Mouse (Mus musculus) brown adipose tissue, adult 24 weeks (tissue): ENCODE measurements around the gene Rapgef5. TPM values are rescaled to one million over a fixed set of nuclear protein-coding genes. Genes with fewer than 3 reads are reported as not detected.

Experiments used
- H3K27ac ChIP-seq: fragments of 200-500 bp; replicated peaks from 2 replicates; pipeline ENCODE4 v1.5.1; 2012; ENCODE audit warnings: low read depth, mild to moderate bottlenecking, low read length
- H3K4me1 ChIP-seq: fragments of 200-500 bp; 2 replicates; pipeline ENCODE4 v1.6.1; 2012; ENCODE audit warnings: low read length, mixed read lengths; ENCODE audit not compliant: control insufficient read depth, insufficient read depth, insufficient read length
- H3K4me3 ChIP-seq: fragments of 200-500 bp; 2 replicates; pipeline ENCODE4 v1.5.1; 2012; ENCODE audit warnings: low read depth, mild to moderate bottlenecking, low read length, moderate library complexity; ENCODE audit not compliant: insufficient read depth
- polyA plus RNA-seq: library from polyadenylated mRNA; stranded (reverse); fragments of >200 nt; gene quantifications from 2 replicates; pipeline ENCODE4 v1.2.4, GENCODE M21; 2012; ENCODE audit not compliant: missing spikeins, insufficient read depth, insufficient read length

Gene Rapgef5
- polyA plus RNA-seq, 1 experiment: 7.1 TPM

DNA sequence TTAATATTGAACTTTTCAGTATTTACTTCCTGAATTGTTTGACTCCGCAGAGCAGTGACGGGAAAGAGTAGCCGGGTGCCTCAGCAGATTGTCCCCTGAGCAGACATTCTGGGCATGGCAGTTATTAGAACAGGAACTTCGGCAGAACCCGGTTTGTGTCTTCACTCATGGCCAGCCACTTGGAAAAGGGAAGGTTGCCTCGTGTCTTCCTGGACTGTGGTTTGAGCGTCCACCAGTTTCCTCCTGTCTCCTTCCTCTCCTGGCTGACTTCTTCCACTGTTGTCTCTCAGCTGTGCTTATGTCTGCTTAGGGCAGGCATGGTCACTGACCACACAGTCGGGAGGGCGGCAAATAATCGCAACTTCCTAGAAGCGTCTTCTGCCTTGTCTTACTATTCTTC is 44.2 kb downstream of the Rapgef5 start:
- Histone ChIP-seq H3K27ac (no peak overlapping the region; the same call in 1 of the 2 replicates), H3K4me3 (no peak overlapping the region), H3K4me1 (peaks cover 9% of the 10 kb centered on the region; the same call in 1 of the 2 replicates)

DNA sequence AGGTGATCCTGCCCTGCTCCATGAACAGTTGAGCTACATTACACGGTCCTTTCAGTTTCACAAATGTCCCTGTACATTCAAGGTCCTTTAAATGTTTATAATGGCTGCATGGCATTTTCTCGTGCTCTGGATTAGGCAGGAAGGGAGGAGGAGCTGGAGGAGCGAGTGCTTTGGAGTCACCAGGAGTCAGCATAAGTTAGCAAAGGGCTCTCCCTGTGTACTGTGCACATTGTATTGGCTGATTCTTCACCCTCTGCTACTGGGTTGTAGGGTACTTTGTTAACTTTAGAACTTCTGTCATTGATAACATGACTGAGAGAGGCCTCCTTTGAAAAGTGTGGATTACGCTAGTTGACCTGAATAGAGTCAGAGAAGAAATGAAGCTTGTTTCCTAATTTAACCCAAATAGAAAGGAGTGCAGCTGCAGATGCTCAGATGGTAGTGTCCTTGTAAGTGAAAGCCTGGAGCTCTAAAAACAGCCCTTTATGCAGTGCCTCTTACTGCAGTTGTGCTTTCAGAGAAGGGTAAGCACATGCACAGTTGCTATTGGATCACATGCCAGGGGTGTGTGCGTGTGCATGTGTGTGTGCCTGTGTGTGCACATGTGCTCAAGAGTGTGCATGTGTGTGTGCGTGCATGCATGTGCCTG is 45.3 kb downstream of the Rapgef5 start:
- peaks cover 9% of the 10 kb centered on the region; the same call in 1 of the 2 replicates for H3K4me1 ChIP-seq
- H3K27ac ChIP-seq: no peak overlapping the region
- H3K4me3 ChIP-seq: no peak overlapping the region

DNA sequence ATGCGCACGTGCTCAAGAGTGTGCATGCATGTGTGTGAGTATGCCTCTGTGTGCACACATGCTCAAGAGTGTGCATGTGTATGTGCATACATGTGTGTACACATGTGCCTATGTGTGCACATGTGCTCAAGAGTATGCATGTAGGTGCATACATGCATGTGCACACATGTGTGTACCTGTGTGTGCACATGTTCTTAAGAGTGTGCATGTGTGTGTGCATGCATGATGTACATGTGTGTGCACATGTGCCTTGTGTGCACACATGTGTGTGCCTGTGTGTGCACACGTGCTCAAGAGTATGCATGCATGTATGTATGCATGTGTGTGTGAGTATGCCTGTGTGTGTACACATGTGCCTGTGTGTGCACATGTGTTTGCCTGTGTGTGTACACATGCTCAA is 45.8 kb downstream of the Rapgef5 start:
- peaks cover 9% of the 10 kb centered on the region; the same call in 1 of the 2 replicates for H3K4me1 ChIP-seq
- no peak overlapping the region for H3K4me3 ChIP-seq
- H3K27ac ChIP-seq: no peak overlapping the region

DNA sequence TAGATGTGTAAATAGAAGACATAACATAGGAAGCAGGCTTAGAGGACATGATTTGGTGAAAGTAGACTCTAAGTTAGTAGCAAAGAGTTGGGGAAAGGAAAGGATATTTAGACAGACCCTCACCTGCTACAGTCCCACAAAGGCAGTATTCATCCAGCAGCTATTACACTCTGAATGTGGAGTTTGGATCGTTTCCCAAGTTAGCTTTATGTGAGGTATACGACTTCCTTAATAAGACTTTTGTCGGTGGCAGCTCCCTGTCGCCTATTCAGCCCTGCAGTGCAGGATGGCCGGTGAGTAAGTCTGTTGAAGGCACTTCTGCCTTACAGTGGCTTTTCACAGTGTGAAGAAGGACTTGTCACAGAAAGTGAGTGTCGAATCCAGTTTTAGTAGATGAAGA is 47.6 kb downstream of the Rapgef5 start:
- H3K4me3 ChIP-seq: no peak overlapping the region
- no peak overlapping the region for H3K27ac ChIP-seq
- peaks cover 9% of the 10 kb centered on the region; the same call in 1 of the 2 replicates for H3K4me1 ChIP-seq

- H3K4me3 ChIP-seq: no peak overlapping the region
- peaks cover 1% of the 10 kb centered on the region; the same call in 1 of the 2 replicates for H3K4me1 ChIP-seq
- H3K27ac ChIP-seq: no peak overlapping the region
These were observed 50.0 kb downstream of the Rapgef5 start for GRCm38 (mm10) chr12:117566298-117566697.

- Histone ChIP-seq H3K4me3 (no peak overlapping the region), H3K27ac (no peak overlapping the region), H3K4me1 (no peaks in the 10 kb centered on the region; the same call in 1 of the 2 replicates)
These were observed 53.4 kb downstream of the Rapgef5 start for GRCm38 (mm10) chr12:117569671-117570070.

- H3K27ac ChIP-seq: no peak overlapping the region
- no peaks in the 10 kb centered on the region for H3K4me1 ChIP-seq
- no peak overlapping the region for H3K4me3 ChIP-seq
These were observed 68.0 kb downstream of the Rapgef5 start for GRCm38 (mm10) chr12:117584256-117584655.

DNA sequence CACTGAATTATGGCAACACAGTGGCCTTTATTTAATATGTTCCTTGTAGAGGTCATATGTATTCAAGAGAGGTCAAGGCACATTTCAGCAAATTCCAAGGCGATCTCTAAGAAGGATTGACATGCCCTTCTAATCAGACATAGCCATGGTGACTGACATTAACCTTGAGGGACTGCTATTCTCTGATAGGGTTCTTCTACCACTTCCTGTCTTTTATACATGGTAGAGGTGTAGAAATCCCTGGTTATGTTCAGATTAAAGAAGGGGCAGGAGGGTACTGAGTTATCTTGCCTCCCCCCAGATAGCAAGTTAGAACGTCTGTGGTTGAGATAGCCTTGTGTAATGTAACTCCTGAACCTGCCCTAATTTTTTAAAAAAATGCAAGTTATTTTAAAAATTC is 69.1 kb downstream of the Rapgef5 start:
- no peak overlapping the region for H3K4me3 ChIP-seq
- H3K4me1 ChIP-seq: no peaks in the 10 kb centered on the region
- no peak overlapping the region for H3K27ac ChIP-seq

DNA sequence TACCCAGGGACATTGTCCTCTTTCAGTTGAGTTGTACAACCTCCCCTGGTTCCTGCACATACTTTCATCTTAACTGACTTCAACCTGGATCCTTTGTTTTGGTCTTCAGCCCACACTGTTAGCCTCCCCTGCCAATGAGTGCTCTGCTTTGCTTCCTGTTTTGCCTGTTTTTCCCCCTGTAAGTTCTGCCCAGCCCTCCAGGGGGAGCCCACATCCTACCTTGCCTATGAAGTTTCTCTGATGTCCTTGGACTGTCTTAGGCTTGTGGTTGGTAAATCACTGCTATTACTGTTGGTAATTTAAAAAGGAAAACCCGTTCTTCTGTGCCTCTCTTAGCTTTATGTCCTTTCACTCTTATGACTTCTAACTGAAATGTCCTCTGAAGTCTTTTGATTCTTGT is 69.8 kb downstream of the Rapgef5 start:
- Histone ChIP-seq H3K4me3 (no peak overlapping the region), H3K27ac (no peak overlapping the region), H3K4me1 (peaks cover 3% of the 10 kb centered on the region; the same call in 1 of the 2 replicates)

DNA sequence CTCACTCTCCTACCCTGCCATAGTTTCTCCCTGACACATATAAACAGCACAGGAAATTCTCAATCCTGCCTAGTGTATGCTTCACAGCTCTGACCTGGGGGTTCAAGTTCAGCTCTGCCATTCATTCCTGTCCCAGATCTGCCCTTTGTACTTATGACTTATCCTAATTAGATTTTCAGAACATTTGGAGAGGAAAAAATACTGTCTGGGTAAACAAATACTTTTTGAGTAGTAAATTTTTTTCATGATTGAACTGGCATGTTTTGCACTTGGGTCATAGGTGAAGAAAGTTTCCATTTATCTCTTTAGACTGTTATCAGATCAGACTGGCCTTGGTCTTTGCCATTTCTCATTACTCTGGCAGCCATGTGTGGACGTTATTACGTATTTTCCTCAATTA is 72.9 kb downstream of the Rapgef5 start:
- Histone ChIP-seq H3K4me3 (no peak overlapping the region), H3K4me1 (peaks cover 3% of the 10 kb centered on the region; the same call in 1 of the 2 replicates), H3K27ac (no peak overlapping the region)

DNA sequence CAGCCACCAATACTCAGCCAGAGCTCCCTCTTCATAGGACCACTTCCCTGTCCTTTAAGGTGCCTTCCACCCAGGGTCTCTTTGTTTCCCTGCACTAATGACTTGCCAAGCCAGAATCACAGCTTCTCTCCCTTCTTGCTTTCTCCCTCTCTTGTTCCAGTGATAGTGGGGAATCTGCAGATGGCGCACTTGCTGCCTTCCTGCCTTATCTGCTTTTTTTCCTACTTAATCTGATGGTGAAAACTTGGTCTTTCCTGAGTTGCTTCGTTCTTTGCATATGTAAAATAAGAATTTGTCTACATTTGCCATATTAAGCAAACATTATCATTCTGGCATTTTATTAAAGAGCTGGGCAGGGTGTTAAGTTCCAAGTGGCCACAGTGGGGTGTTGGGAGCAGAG is 75.7 kb downstream of the Rapgef5 start:
- Histone ChIP-seq H3K27ac (no peak overlapping the region), H3K4me3 (no peak overlapping the region), H3K4me1 (peaks cover 3% of the 10 kb centered on the region; the same call in 1 of the 2 replicates)

GRCm38 (mm10) chr12:117592583-117592982 is 76.3 kb downstream of the Rapgef5 start:
- Histone ChIP-seq H3K4me3 (no peak overlapping the region), H3K27ac (no peak overlapping the region), H3K4me1 (peaks cover 3% of the 10 kb centered on the region; the same call in 1 of the 2 replicates)

GRCm38 (mm10) chr12:117595179-117595578 is 78.9 kb downstream of the Rapgef5 start:
- H3K4me3 ChIP-seq: no peak overlapping the region
- peaks cover 3% of the 10 kb centered on the region; the same call in 1 of the 2 replicates for H3K4me1 ChIP-seq
- H3K27ac ChIP-seq: no peak overlapping the region

- Histone ChIP-seq H3K4me1 (no peaks in the 10 kb centered on the region), H3K27ac (no peak overlapping the region)
These were observed 81.9 kb downstream of the Rapgef5 start for GRCm38 (mm10) chr12:117598190-117598589.

GRCm38 (mm10) chr12:117605966-117606365 is 89.7 kb downstream of the Rapgef5 start:
- Histone ChIP-seq H3K4me3 (no peak overlapping the region), H3K27ac (no peak overlapping the region), H3K4me1 (no peaks in the 10 kb centered on the region)

More at GRCm38 (mm10) chr12:117598190-117598589, 81.9 kb downstream of the Rapgef5 start:
- H3K4me3 ChIP-seq: no peak overlapping the region

DNA sequence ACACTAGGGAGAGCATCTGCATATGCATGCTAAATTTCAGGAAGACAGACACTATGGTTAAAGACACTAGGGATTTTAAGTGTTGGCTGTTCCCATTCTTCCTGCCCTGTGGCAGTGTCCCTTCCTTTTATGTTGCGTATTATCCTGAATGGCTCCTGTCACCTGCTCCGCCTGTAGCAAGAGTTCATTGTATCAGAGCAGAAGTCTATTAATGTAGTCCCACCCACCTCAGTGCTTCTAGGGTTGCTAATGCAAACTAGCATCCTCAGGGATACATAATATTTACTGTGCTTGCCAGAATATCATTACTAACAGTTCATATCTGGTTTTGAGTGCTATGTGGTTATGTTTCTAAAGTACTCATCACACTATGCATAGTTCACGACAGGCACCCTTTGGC is 96.4 kb downstream of the Rapgef5 start:
- Histone ChIP-seq H3K4me1 (no peaks in the 10 kb centered on the region; the same call in 1 of the 2 replicates), H3K27ac (no peak overlapping the region), H3K4me3 (no peak overlapping the region)
